Comparison of ENCODE assay signal across 8 mouse cellular contexts in the genomic region with DNA sequence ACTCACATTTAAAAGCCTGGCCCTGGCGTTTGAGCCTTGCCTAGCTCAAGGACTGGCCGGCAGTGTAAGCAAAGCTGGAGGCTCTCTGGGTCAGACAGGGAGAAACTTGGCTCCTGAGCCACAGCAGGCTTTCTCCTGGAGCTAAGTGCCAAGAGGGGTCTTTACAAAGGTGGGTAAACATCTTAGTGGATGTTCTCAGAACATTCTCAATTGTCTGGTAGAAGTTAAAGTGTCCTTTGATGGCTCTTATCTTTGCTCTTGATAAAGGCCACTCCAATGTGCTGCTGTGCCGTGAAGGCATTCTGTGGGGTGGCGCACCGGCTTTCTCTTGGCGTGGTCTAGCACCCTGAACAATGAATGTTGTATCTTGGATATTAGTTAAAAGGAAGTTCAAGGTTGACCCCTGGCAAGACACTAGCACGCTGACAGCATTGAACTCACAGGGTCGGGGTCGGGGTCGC. TPM values are rescaled to one million over a fixed set of nuclear protein-coding genes. Genes with fewer than 3 reads are reported as not detected.
DNase-seq lines count a peak whose midpoint lies in the region; ATAC-seq and TF ChIP-seq lines count a peak whose summit lies in the region.

No protein-coding gene starts in this region.

- no peaks in the 10 kb centered on the region for H3K9me3 ChIP-seq in E14TG2a.4 (ENCODE audit: low read length)
- no peaks in the 10 kb centered on the region for H3K9me3 ChIP-seq in hindbrain, embryonic 16.5 days (ENCODE audit: control insufficient read depth, low read length)

- ATAC-seq in hindbrain, embryonic 16.5 days, result no peak

- no peaks in the 10 kb centered on the region for H3K27me3 ChIP-seq in cerebellum, adult 2 months (ENCODE audit: control insufficient read depth, insufficient read depth, low read length)
- H3K27me3 ChIP-seq in E14TG2a.4 (ENCODE audit: insufficient read depth, low read length), result peaks cover 61% of the 10 kb centered on the region
- no peaks in the 10 kb centered on the region for H3K27me3 ChIP-seq in hindbrain, embryonic 16.5 days (replicated peaks; ENCODE audit: control insufficient read depth, insufficient read depth, low read length)

- no peak for TF ChIP-seq POLR2A in cerebellum, adult 2 months (IDR thresholded peaks at IDR 0.05; ENCODE audit: borderline replicate concordance, insufficient read depth, low read length)

- no peak for TF ChIP-seq CTCF in cerebellum, adult 2 months (IDR thresholded peaks at IDR 0.05; ENCODE audit: borderline replicate concordance, insufficient read depth, low read depth, low read length)
- no peak for TF ChIP-seq CTCF in E14TG2a.4 (conservative IDR thresholded peaks at IDR 0.05; ENCODE audit: low read length)

- peak overlapping the region; percentile 8 for H3K4me3 ChIP-seq in cerebellum, adult 2 months (replicated peaks; ENCODE audit: insufficient read depth, low read depth, low read length)
- 0 out of 2 replicates have a peak overlapping the region, but pooled peaks have one; percentile 83 for H3K4me3 ChIP-seq in E14TG2a.4 (replicated peaks; ENCODE audit: low read length)
- no peak overlapping the region; the same call in 1 of the 2 replicates for H3K4me3 ChIP-seq in hindbrain, embryonic 16.5 days (ENCODE audit: low read length)

- intact Hi-C loops in left cerebral cortex, postnatal 10 days (cut with DNase I), result loop anchor here (10.0 kb wide), 1 partner anchor 708 kb away; no protein-coding TSS in a partner anchor

- peak overlapping the region; percentile 72 for H3K9ac ChIP-seq in hindbrain, embryonic 16.5 days (ENCODE audit: low read depth, low read length)

- no peaks in the 10 kb centered on the region for H3K4me1 ChIP-seq in cerebellum, adult 2 months (ENCODE audit: control insufficient read depth, insufficient read depth, low read length)
- H3K4me1 ChIP-seq in E14TG2a.4 (replicated peaks; ENCODE audit: low read depth, low read length), result peaks cover 75% of the 10 kb centered on the region
- peaks cover 14% of the 10 kb centered on the region for H3K4me1 ChIP-seq in hindbrain, embryonic 16.5 days (ENCODE audit: control insufficient read depth, insufficient read depth, low read depth, low read length)

- no peaks in the 10 kb centered on the region for H3K36me3 ChIP-seq in E14TG2a.4 (ENCODE audit: insufficient read depth, low read length)
- H3K36me3 ChIP-seq in hindbrain, embryonic 16.5 days (ENCODE audit: control insufficient read depth, insufficient read depth, low read length), result no peaks in the 10 kb centered on the region

- H3K4me2 ChIP-seq in hindbrain, embryonic 16.5 days (ENCODE audit: low read length), result peak overlapping the region; percentile 77

- 75% methylated on average over 10 of the region's 10 CpGs for WGBS in cerebellum, adult 2 months
- 73% methylated on average over 10 of the region's 10 CpGs for WGBS in hindbrain, embryonic 16.5 days

- H3K27ac ChIP-seq in cerebellum, adult 2 months (ENCODE audit: insufficient read depth, low read length), result no peak overlapping the region
- no peak overlapping the region for H3K27ac ChIP-seq in hindbrain, embryonic 16.5 days (ENCODE audit: low read depth, low read length)

- DNase-seq in cerebellum, adult 2 months, result no peak
- DNase-seq in cerebellum, adult 11 months, result no peak
- peak; percentile 14 for DNase-seq in lung, postnatal 14 days
- no peak for DNase-seq in yolk sac, embryonic 10.5 days (ENCODE audit: low spot score)
- no peak for DNase-seq in left cerebral cortex, postnatal 10 days (ENCODE audit: extremely low spot score in 1 of 2, low spot score in 2 of 2)
- no peak for DNase-seq in frontal cortex, postnatal 25 days (ENCODE audit: low spot score in 2 of 2)

RNA-seq across cellular contexts. Expression of a gene that starts 1.4 kb away (rescaled TPM):
- polyA plus RNA-seq in cerebellum, adult 2 months (2012; rRNA removed), result 34.1 and 34.2 TPM in 2 replicates
- polyA plus RNA-seq in hindbrain, embryonic 16.5 days (2015; fragmentation: Nextera tagmentation; extraction: Ambion mirVana), result 12.2 and 13.7 TPM in 2 replicates
- 1 to 10 TPM; 7.3 to 8.0 TPM for total RNA-seq in left cerebral cortex, postnatal 10 days (2021)

RNA-seq across cellular contexts. Expression of a gene that starts 9.4 kb away (rescaled TPM):
- 1.7 and 2.6 TPM in 2 replicates for polyA plus RNA-seq in cerebellum, adult 2 months (2012; rRNA removed)
- polyA plus RNA-seq in hindbrain, embryonic 16.5 days (2015; fragmentation: Nextera tagmentation; extraction: Ambion mirVana), result 16.3 and 24.6 TPM in 2 replicates
- total RNA-seq in left cerebral cortex, postnatal 10 days (2021), result 1 to 10 TPM; 5.1 to 5.5 TPM

RNA-seq across cellular contexts. Expression of a gene that starts 15.0 kb away (rescaled TPM):
- 174 and 187 TPM in 2 replicates for polyA plus RNA-seq in cerebellum, adult 2 months (2012; rRNA removed)
- polyA plus RNA-seq in hindbrain, embryonic 16.5 days (2015; fragmentation: Nextera tagmentation; extraction: Ambion mirVana), result 232 and 244 TPM in 2 replicates
- 100 to 1,000 TPM in 1 of 2 experiments, 10 to 100 TPM in 1; 98.0 to 102 TPM for total RNA-seq in left cerebral cortex, postnatal 10 days (2021)

RNA-seq across cellular contexts. Expression of a gene that starts 22.8 kb away (rescaled TPM):
- polyA plus RNA-seq in cerebellum, adult 2 months (2012; rRNA removed), result 16.7 and 18.5 TPM in 2 replicates
- 77.3 and 89.1 TPM in 2 replicates for polyA plus RNA-seq in hindbrain, embryonic 16.5 days (2015; fragmentation: Nextera tagmentation; extraction: Ambion mirVana)
- 10 to 100 TPM; 61.1 to 62.5 TPM for total RNA-seq in left cerebral cortex, postnatal 10 days (2021)

RNA-seq across cellular contexts. Expression of a gene that starts 34.1 kb away (rescaled TPM):
- polyA plus RNA-seq in cerebellum, adult 2 months (2012; rRNA removed), result 15.1 TPM in 2 replicates
- polyA plus RNA-seq in hindbrain, embryonic 16.5 days (2015; fragmentation: Nextera tagmentation; extraction: Ambion mirVana), result 19.1 and 23.1 TPM in 2 replicates
- 10 to 100 TPM; 19.5 to 22.2 TPM for total RNA-seq in left cerebral cortex, postnatal 10 days (2021)
